Mouse (Mus musculus): Measurements from ENCODE around the gene Prss54.

Prss54 gene

DNA sequence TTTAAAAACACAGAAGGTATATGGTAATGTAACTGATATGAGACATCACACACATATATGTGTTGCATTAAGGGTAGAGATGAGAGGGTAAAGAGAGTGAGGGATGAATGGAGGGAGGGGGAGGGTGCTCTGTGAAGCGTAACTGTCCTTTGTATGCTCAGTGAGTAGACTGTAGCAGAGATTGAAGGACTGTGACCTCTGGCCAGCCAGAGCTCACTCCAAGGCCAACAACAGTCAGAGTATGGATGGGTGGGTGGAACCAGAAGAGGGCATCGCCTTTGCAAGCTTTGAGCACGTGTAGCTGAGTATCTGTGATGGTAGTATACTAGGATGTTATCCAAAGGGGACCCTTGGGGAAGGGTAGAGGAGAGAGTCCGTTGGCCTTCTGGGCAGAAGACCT, 24.6 kb downstream of the Prss54 start:
- DNase-seq (ENCODE audit: low spot score in 2 of 2): no peak

DNA sequence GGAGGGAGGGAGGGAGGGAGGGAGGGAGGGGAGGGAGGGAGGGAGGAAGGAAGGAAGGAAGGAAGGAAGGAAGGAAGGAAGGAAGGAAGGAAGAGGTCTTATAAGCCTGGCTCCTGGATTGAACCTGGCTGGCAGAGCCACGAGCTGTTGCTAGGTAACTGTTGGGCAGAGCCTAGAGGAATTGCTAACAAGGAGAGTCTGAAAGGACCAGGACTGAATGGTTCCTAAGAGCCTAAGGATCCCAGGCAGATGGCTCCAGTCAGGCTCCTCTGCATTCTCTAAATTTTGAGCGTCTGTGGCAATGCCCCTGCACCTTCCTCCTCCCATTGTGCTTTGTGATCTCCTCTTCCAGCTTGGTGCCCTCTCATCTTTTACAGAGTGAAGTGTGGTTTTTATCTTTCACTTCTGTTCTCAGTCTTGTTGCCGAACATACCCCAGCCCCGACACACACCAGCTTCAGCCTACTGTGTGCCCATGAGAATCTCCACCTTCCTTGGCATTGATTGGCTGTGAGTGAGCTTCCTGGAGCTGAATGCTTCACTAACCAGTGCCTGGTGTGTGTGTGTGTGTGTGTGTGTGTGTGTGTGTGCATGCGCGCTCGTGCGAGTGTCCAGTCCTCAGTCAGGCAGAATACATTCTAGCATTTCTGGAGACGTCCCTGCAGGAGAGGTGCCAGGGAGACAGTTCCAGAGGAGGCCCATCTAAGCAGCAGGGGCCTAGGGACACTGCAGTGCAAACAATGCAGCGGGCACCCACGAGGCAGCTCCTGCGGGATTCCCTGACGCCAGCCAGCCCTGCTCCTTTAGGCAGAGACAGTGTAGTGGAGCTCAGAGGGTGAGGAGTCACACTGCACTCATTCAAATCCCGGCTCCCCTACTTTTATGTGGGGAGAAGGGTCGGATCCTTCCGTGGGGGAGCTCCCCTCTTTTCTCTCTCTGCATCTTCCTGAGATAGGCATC, 26.0 kb downstream of the Prss54 start:
- DNase-seq (ENCODE audit: low spot score in 2 of 2): no peak

DNA sequence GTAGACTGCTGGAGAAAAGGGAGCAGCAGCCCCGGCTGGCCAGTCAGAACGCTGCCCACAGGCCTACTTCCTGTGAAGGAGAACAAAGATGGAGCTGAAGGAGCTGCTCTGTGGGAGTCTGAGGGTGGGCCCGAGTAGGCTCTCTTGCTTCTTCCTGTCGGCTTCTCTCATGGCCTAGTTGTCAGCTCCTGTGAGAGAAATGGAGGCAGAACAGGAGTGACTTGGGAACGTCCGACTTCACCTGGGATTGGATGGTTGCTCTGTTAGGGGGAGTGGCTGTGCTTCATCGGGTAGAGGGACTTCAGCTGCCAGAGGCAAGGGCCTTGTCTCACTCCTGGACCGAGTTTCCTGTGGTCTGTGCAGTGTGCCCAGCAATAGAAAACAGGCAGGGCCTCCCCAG, 28.2 kb downstream of the Prss54 start:
- DNase-seq (ENCODE audit: low spot score in 2 of 2): no peak

DNA sequence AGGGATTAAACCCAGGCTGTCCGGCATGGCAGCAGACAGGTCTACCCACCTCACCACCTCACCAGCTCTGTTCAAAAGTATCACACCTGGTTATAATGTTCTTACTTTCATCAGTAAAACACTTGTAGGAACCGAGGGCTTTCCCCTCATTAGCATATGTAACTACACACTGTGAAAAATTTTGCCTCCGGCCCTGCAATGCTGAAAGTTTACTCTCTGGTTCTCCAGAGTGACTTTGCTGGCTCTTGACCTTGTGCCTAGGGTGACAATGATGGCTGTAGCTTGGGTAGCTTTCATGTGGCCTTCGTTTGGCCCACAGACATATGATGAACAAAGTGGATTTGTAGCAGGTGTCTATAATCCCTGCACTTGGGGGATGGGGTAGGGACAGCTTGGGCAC, 29.2 kb downstream of the Prss54 start:
- DNase-seq (ENCODE audit: low spot score in 2 of 2): no peak

DNA sequence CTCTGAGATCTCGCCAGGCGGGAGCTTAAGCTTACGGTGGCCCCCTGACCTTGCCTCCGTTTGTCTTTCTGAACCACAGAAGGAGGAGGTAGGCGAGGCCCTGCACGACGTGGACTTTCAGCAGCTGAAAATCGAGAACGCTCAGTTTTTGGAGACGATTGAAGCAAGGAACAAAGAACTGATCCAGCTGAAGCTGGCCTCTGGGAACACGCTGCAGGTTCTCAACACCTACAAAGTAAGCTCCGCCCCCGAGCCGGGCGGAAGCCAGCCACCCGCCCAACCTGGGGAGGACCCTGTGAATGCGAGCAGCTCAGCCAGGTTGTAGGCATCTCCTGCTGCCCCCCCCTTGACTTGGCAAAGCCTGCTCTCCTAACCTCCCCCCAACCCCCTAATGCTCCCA, 30.3 kb downstream of the Prss54 start:
- DNase-seq (ENCODE audit: low spot score in 2 of 2): no peak

DNA sequence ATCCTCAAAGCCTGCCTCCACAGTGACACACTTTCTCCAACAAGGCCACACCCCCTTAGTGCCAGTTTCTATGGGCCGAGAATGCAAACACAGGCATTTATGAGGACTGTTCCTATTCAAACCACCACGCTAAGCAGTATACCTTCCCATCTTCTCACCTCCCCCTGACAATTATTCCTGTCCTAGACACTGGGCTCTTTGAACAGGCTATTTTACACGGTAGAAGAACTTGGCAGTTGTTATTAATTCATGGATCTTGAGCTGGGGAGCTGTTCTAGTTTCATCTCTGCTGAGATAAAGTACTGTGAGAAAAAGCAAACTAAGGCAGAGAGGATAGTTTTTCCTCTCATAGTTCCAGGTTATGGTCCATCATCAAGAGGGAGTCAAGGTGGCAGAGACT, 33.1 kb downstream of the Prss54 start:
- no peak for DNase-seq (ENCODE audit: low spot score in 2 of 2)

DNA sequence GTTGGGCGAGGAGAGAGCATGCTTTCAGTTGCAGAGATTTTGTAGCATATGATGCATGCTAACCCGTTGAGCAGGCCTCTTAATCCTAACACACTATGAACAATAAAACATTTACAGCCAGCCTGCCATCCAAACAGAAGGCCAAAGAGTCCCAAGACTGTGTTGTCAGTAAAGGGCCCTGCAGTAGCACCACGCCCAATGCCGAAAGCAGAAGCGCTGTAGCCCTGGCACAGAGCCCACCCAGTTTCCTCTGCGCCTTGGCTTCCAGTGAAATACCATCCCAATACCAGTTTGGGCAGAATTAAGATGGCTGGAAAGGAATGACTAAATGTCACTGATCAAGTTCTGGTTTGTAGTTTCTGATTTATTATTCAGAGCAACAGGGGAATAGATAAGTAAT, 33.9 kb downstream of the Prss54 start:
- no peak for DNase-seq (ENCODE audit: low spot score in 2 of 2)

DNA sequence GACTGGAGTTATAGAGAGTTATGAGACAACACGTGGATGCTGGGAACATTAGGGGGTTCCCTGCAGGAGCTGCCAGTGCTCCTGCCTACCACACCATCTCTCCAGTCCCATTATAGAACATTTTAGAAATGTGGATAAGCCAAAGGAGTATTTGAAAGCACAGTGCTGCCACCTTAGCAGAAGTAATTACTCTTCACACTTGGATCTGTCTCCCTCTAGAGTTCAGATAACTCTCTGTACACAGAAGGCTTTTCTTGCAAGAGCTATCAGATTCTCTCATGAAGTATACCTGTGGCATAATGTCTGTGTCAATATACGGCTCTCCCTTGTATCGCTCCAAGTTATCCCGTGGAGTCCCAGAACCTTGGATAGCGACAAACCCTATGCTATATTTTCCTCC, 36.7 kb downstream of the Prss54 start:
- DNase-seq (ENCODE audit: low spot score in 2 of 2): no peak

DNA sequence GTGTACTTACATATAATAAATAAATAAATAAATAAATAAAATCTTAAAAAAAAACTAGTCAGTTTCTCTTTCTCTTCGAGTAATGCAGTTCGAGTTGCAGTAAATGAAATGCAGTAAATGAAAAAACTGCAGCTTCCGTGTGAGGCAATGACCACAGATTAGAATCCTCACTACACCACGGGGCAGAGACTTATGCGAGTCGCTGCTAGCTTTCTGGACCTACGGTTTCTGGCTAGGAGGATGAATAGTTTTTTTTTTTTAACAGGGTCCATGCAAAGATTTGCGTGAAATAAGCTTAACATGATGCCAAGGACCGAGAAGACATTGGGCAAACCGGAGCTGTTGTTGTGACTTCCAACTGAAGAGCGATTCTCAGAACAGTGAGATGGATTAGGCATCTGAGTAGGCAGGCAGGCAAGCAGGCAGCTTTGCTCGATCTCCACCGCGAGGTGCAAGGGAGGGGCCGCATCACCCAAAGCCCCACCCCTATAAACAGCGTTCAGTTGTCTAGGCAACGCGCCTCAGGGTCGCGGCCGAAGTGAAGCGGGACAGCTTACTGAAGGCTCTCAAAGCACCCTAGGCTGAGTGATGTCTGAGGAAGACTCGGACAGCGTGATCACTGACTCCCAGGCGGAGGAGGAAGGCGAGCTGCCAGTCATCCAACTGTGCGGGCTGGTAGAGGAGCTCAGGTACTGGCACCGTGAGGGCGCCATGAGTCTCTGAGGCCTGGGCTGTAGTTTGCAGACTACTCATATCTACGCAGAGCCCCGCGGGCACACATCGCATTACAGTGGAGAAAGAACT, 42.4 kb downstream of the Prss54 start, which contains the start of gene Ccdc113:
Ccdc113 (plus strand) TSS at position 502 of the 804 bp plus-strand sequence.
- peak; percentile 11 to 18 for DNase-seq (ENCODE audit: low spot score in 2 of 2)

DNA sequence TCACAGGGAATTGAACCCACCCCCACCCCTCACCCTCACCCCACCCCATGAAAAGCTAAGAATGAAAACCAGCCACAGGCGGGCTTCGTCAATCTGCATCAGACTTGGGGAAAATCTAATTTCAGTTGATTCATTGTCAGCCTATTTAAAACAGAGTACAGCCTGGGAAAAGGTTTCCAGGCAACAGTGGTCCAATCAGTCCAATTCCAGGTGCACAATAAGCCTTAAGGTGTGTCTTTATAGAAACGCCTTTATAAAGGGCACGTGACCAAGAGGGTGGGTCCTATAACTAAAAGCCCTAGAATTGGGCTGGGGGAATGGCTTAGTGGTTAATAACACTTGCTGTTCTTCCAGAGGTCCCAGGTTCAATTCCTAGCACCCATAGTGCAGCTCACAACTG, 43.9 kb downstream of the Prss54 start:
- no peak for DNase-seq (ENCODE audit: low spot score in 2 of 2)

DNA sequence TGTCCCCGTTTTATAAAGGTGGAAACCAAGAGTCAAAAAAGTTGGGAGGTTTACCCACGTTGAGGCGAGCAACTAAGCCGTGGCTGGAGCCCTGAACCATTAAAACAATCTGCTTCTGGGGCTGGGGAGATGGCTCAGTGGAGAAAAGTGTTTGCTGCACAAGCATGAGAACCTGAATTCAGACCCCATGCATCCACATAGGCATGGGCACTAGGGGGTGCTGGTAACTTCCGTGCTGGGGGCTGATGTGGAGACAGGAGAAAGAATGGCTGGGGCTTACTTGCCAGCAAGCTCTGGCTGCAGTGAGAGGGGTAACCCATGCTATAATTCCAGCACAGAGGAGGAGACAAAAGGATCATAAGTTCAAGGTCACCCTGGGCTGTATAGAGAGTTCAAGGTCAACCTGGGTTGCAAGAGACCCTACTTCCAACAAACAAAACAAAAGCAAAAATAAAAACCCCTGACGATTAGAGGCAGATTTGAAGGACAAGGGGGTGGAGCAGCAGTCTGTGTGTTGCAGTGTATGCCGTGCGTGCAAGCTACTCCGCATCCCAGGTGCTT, 47.3 kb downstream of the Prss54 start:
- DNase-seq (ENCODE audit: low spot score in 2 of 2): no peak

DNA sequence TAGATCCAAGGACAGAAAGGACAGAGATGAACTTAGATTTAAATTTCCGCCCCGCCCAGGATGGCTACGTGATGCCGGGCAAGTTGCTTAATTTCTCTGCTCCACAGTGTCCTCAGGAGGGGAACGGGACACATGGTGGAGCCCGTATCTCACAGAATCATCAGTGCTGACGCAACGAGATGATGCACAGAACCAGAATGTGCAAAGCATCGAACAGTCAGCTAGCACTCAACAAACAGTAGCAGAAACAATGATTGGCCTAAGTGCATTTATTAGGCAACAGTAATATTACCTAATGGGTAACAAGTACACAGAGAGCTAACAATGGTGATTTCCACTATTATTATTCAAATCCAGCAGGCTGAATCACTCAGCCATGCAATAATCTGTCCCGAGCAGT, 47.9 kb downstream of the Prss54 start:
- no peak for DNase-seq (ENCODE audit: low spot score in 2 of 2)

DNA sequence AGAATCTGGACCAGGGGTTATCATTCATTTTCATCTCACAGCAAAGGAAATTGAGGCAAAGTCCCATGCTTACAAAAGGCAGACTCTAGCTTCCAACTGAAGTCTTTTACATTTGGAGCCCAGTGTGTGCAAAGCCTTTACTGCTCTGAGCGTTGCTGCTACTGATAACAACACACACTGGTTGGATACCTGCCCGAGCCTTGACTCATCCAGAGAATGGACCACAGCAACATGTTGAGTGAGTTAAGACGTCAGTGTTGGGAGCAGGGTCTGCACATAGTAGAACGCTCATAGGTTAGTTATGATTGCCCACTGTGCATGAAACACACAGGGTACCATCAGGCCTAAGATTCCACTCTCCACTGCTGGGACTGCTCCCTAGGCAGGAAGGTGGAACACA, 52.1 kb downstream of the Prss54 start:
- no peak for DNase-seq (ENCODE audit: low spot score in 2 of 2)

DNA sequence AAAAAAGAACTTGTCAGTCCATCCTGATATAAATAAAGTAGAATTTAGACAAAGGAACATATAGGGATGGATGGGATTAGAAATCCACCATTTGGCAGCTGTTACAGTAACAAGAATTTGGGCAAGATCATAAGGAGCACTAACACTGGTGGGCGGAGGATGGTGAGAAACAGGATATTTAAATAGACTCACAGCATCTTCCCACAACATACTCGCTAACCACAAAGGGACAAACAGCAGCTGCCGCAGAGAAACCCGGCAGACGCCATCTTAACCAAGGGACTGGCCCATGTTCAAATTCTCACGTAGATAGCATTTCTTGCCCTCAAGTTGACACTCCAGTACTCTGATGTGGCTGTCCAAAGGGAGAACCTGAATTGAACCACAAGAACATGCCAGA, 59.2 kb downstream of the Prss54 start:
- no peak for DNase-seq (ENCODE audit: low spot score in 2 of 2)

DNA sequence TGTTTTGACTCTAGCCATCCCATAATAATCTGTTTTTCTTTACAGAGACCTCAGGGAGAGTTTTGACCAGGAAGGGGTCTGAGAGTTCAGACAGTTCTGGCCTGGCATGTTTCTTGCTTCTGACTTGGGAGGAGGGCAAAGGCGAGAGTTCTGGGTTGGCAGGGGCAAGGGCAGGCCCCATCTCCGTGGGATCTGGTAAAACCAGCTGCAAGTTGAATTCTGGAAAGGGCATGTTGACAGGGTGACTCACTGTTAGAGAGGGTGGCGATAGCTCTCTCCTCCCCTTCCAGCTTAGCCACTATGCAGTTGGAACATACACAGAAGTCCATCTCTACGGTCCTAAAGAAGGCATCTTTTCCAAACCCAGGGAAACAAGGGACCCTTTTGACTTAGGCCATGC, 62.9 kb downstream of the Prss54 start:
- DNase-seq (ENCODE audit: low spot score in 2 of 2): no peak

DNA sequence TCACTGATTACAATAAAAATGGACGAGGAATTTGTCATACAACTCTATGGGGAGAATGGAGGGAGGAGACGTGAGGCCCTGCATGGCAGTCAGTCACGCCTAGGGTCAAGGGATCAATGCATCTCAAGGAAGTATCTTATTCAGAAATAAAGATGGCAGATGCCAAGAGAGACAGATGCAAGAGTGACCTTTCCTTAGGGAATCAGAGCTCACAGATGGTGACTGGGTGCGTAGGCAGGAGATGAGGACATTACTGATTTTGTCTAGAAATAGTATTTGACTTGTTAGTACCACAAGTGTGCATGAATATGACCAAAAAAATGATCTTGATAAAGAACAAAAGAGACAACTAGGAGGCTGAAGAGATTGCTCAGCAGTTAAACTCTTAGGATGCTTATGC, 63.9 kb downstream of the Prss54 start:
- DNase-seq (ENCODE audit: low spot score in 2 of 2): no peak

Measured in spleen, postnatal 36 days (tissue).